10 mouse cellular contexts compared by ENCODE assay signal in genomic region chr7:133007343-133007742, GRCm38 (mm10).
DNase-seq lines count a peak whose midpoint lies in the region; ATAC-seq and TF ChIP-seq lines count a peak whose summit lies in the region.
"Had no signal": no experiment of that assay in that cellular context is flagged by ENCODE, and none has a peak within 500 bp of the region (broad histone marks: within the 10 kb centered on the region; RNA-seq: fewer than 3 reads in every experiment).

No protein-coding gene starts in this region.

- H3K4me1 ChIP-seq in lung, embryonic 14.5 days (ENCODE audit: insufficient read depth) = peaks cover 12% of the 10 kb centered on the region; the same call in 1 of the 2 replicates
- H3K4me1 ChIP-seq in lung, adult 2 months (ENCODE audit: control insufficient read depth, insufficient read depth, low read length) = peaks cover 30% of the 10 kb centered on the region
- peaks cover 81% of the 10 kb centered on the region for H3K4me1 ChIP-seq in heart, embryonic 15.5 days (replicated peaks)
- peaks cover 57% of the 10 kb centered on the region for H3K4me1 ChIP-seq in stomach, embryonic 15.5 days

- no peak for TF ChIP-seq CTCF in lung, embryonic 14.5 days (IDR thresholded peaks at IDR 0.05; ENCODE audit: low read depth)
- no peak for TF ChIP-seq CTCF in lung, adult 2 months (IDR thresholded peaks at IDR 0.05; ENCODE audit: insufficient read depth, low read length)

- H3K4me2 ChIP-seq in lung, embryonic 14.5 days = no peak overlapping the region
- H3K4me2 ChIP-seq in heart, embryonic 15.5 days = no peak overlapping the region
- no peak overlapping the region for H3K4me2 ChIP-seq in stomach, embryonic 15.5 days
- H3K4me2 ChIP-seq: liver, embryonic 13.5 days had no signal

- no peaks in the 10 kb centered on the region for H3K9me3 ChIP-seq in lung, embryonic 14.5 days (ENCODE audit: low read depth, low read length)
- no peaks in the 10 kb centered on the region for H3K9me3 ChIP-seq in heart, embryonic 15.5 days (replicated peaks)
- H3K9me3 ChIP-seq in stomach, embryonic 15.5 days = no peaks in the 10 kb centered on the region
- H3K9me3 ChIP-seq: liver, embryonic 13.5 days had no signal

- ATAC-seq in lung, embryonic 14.5 days (ENCODE audit: insufficient read depth) = no peak; the same call in 1 of the 2 replicates
- no peak for ATAC-seq in heart, embryonic 15.5 days (replicated peaks; ENCODE audit: insufficient number of reproducible peaks, insufficient read depth, low FRiP score, low read depth)
- ATAC-seq in stomach, embryonic 15.5 days (ENCODE audit: insufficient read depth, low FRiP score, low read depth) = peak; percentile 33; the same call in 1 of the 2 replicates

- H3K4me3 ChIP-seq in lung, embryonic 14.5 days (ENCODE audit: low read depth, low read length) = no peak overlapping the region
- H3K4me3 ChIP-seq in lung, adult 2 months (replicated peaks; ENCODE audit: extremely low read depth, low read depth, low read length) = no peak overlapping the region
- H3K4me3 ChIP-seq in heart, embryonic 15.5 days = no peak overlapping the region
- no peak overlapping the region for H3K4me3 ChIP-seq in stomach, embryonic 15.5 days (replicated peaks)
- H3K4me3 ChIP-seq: heart, adult 2 months; liver, embryonic 13.5 days had no signal

- H3K27me3 ChIP-seq in lung, embryonic 14.5 days (ENCODE audit: insufficient read depth, low read length) = no peaks in the 10 kb centered on the region
- H3K27me3 ChIP-seq in heart, embryonic 15.5 days = no peaks in the 10 kb centered on the region
- H3K27me3 ChIP-seq in stomach, embryonic 15.5 days (replicated peaks) = no peaks in the 10 kb centered on the region
- H3K27me3 ChIP-seq: liver, embryonic 13.5 days had no signal

- no peak overlapping the region for H3K27ac ChIP-seq in lung, embryonic 14.5 days (ENCODE audit: low read depth)
- peak overlapping the region; percentile 23; the same call in 1 of the 2 replicates for H3K27ac ChIP-seq in heart, embryonic 15.5 days
- H3K27ac ChIP-seq in stomach, embryonic 15.5 days = peak overlapping the region; percentile 51; the same call in 1 of the 2 replicates
- H3K27ac ChIP-seq: heart, adult 2 months; liver, embryonic 13.5 days had no signal

- 58% methylated on average over 11 of the region's 11 CpGs for WGBS in lung, embryonic 14.5 days
- 40% methylated on average over 11 of the region's 11 CpGs for WGBS in lung, adult 2 months
- WGBS in heart, embryonic 15.5 days = 27% methylated on average over 11 of the region's 11 CpGs
- WGBS in stomach, embryonic 15.5 days = 55% methylated on average over 11 of the region's 11 CpGs

- no peak overlapping the region for H3K9ac ChIP-seq in lung, embryonic 14.5 days
- H3K9ac ChIP-seq in heart, embryonic 15.5 days = no peak overlapping the region
- H3K9ac ChIP-seq in stomach, embryonic 15.5 days = no peak overlapping the region
- H3K9ac ChIP-seq: liver, embryonic 13.5 days had no signal

- TF ChIP-seq POLR2A in lung, adult 2 months (IDR thresholded peaks at IDR 0.05; ENCODE audit: borderline replicate concordance, extremely low read depth, low read depth, low read length) = no peak

- peak; percentile 56 for DNase-seq in lung, embryonic 14.5 days
- no peak for DNase-seq in lung, adult 2 months
- DNase-seq in adrenal gland, postnatal 14 days = peak; percentile 94
- DNase-seq in thymus, postnatal 36 days = no peak
- DNase-seq in thymus, postnatal 14 days = no peak
- DNase-seq in spleen, postnatal 4 days (ENCODE audit: low spot score in 2 of 2) = no peak
- DNase-seq: liver, embryonic 13.5 days had no signal

- H3K36me3 ChIP-seq in lung, embryonic 14.5 days (ENCODE audit: insufficient read depth) = peaks cover 25% of the 10 kb centered on the region; the same call in 1 of the 2 replicates
- peaks cover 5% of the 10 kb centered on the region; the same call in 1 of the 2 replicates for H3K36me3 ChIP-seq in heart, embryonic 15.5 days
- 0 out of 2 replicates have a peak, but pooled peaks cover 3% of the 10 kb centered on the region for H3K36me3 ChIP-seq in stomach, embryonic 15.5 days

Comparison
In these comparisons a context has a peak if more than half of its experiments do, and no peak if none do; other contexts are left out.
1. DNase-seq: peak in lung, embryonic 14.5 days (single experiment) and adrenal gland, postnatal 14 days (single experiment); none in lung, adult 2 months (single experiment), thymus, postnatal 36 days (0 of 2), thymus, postnatal 14 days (single experiment) and spleen, postnatal 4 days (0 of 2).